Mouse (Mus musculus): Measurements from ENCODE around the gene Neto2.

GRCm38 (mm10) chr8:85602737-85603136, 98.0 kb downstream of the Neto2 start:
- TF ChIP-seq CTCF (IDR thresholded peaks at IDR 0.05; ENCODE audit: borderline replicate concordance, control insufficient read depth, extremely low read depth, insufficient read depth, low read length, poor library complexity) (no peak), POLR2A (IDR thresholded peaks at IDR 0.05; ENCODE audit: control insufficient read depth, extremely low read depth, insufficient read depth, low read length, poor library complexity) (no peak)
